Mouse (Mus musculus): ENCODE results near the gene Cfl1.

DNA sequence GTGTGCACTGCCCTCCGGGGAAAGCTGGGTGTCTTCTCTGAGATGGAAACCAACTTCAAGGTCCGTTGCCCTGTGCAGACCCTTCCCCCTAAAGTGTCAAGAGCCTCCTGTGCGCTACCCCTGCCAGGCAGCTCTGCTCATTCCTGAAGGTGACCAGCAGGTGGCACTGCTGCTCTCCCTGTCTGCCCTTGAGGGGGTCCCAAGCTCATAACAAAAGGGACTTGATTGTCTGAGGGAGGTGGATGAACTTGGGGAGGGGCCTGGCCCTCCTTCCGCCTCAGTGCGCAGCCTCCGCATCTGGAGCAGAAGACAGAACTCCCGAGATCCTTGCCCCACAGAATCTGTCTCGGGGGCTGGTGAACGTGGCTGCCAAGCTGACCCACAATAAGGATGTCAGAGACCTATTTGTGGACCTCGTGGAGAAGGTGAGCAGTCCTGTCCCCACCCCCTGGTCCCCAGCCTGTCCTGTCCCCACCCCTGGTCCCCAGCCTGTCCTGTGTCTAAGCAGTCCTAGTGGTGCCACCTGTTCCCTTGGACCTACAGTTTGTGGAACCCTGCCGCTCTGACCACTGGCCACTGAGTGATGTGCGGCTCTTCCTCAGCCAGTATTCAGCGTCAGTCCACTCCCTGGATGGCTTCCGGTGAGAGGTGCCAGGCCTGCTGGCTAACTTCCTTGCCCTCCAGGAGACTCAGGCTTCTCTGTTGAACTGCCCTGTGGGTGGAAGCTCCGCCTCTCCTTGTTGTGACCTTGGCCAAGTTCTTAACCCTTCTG is 26.3 kb upstream of the Cfl1 start:
- peak; percentile 86 for TF ChIP-seq CTCF (IDR thresholded peaks at IDR 0.05; ENCODE audit: control insufficient read depth, insufficient read depth, low read length)
- 0 out of 2 replicates have a peak, but pooled peaks have one; percentile 9 for TF ChIP-seq POLR2A (IDR thresholded peaks at IDR 0.05; ENCODE audit: borderline replicate concordance, control insufficient read depth, low read depth, low read length)

All from bone marrow, adult 2 months (tissue).